Mouse (Mus musculus) megakaryocyte, embryonic 14.5 days (primary cell): ENCODE results near the gene Cep152.

Source experiments
- FLI1 ChIP-seq: IDR thresholded peaks from 2 replicates; pipeline ENCODE4 v1.6.1; 2012; ENCODE audit warnings: low read length, inconsistent platforms, mixed read lengths
- GATA1 ChIP-seq: IDR thresholded peaks from 3 replicates; pipeline ENCODE4 v1.6.1; 2012; ENCODE audit warnings: mixed read lengths, low read length, inconsistent platforms, borderline replicate concordance

- TF ChIP-seq GATA1 (no peak), FLI1 (no peak)
Measured at GRCm38 (mm10) chr2:125672957-125673631, 48.2 kb upstream of the Cep152 start, which contains the start of gene Eid1.
